Mouse (Mus musculus): Measurements from ENCODE around the gene Poc5. TPM values are rescaled to one million over a fixed set of nuclear protein-coding genes. Genes with fewer than 3 reads are reported as not detected.

Poc5 gene
- total and polyA plus RNA-seq, 3 experiments, result 17.2 to 31.0 (median 21.6) TPM

DNA sequence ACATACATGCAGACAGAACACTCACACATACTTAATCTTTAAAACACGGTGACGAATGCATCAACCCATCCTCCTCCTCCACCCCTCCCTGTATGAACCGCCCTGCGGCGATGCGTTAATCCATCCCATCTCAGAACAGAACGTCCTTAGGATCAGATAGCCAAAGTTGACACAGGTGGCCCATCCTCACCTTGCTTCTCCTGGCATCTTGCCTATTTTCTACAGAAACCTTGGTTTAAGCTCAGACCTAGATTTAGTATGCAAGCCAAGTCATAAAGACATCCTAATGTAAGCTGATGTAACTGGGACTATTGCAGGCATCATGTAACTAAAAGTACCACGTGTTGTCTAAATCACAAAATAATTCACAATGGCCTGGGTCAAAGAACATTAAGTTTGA lies 28.3 kb downstream of the Poc5 start:
- in situ Hi-C loops (cut with MboI; ENCODE audit: low pct_ligation_motif_present, low pct_unique_long_range_greater_than_20kb, low sequenced_read_pairs) (no loop called here), dilution Hi-C loops (cut with MboI; ENCODE audit: extremely low pct_ligation_motif_present, extremely low pct_unique_long_range_greater_than_20kb, low sequenced_read_pairs) (no loop called here)
- H3K36me3 ChIP-seq (replicated peaks in 1 of 2; ENCODE audit: control insufficient read depth in 1 of 2, insufficient read depth in 1 of 2, low read length in 1 of 2), result peaks cover 37 to 80% of the 10 kb centered on the region in 2 experiments
- no peak for DNase-seq (ENCODE audit: extremely low read depth)
- H3K4me2 ChIP-seq (ENCODE audit: insufficient read depth, low read depth, poor library complexity, severe bottlenecking), result no peak overlapping the region
- H3K79me2 ChIP-seq (replicated peaks; ENCODE audit: control insufficient read depth, extremely low read depth, insufficient read depth, poor library complexity, severe bottlenecking), result no peaks in the 10 kb centered on the region
- H3K9ac ChIP-seq (ENCODE audit: insufficient read depth, low read depth), result no peak overlapping the region
- no peak overlapping the region for H3K27ac ChIP-seq (ENCODE audit: insufficient read depth, low read depth)
- H3K4me1 ChIP-seq (ENCODE audit: control insufficient read depth in 1 of 2, insufficient read depth in 2 of 2), result no peaks in the 10 kb centered on the region
- H3K9me3 ChIP-seq (replicated peaks; ENCODE audit: low read length), result no peaks in the 10 kb centered on the region
- H3K4me3 ChIP-seq (replicated peaks in 1 of 3; ENCODE audit: low read depth in 2 of 3, low read length in 2 of 3, poor library complexity in 1 of 3), result no peak overlapping the region
- no peaks in the 10 kb centered on the region for H3K27me3 ChIP-seq (replicated peaks)
- TF ChIP-seq MAX (IDR thresholded peaks at IDR 0.05; ENCODE audit: low read length) (no peak), JUND (conservative IDR thresholded peaks at IDR 0.05; ENCODE audit: low read depth, low read length) (no peak), EP300 (IDR thresholded peaks at IDR 0.05; ENCODE audit: low read length) (no peak), NELFE (IDR thresholded peaks at IDR 0.05; ENCODE audit: low read depth, low read length) (no peak)

DNA sequence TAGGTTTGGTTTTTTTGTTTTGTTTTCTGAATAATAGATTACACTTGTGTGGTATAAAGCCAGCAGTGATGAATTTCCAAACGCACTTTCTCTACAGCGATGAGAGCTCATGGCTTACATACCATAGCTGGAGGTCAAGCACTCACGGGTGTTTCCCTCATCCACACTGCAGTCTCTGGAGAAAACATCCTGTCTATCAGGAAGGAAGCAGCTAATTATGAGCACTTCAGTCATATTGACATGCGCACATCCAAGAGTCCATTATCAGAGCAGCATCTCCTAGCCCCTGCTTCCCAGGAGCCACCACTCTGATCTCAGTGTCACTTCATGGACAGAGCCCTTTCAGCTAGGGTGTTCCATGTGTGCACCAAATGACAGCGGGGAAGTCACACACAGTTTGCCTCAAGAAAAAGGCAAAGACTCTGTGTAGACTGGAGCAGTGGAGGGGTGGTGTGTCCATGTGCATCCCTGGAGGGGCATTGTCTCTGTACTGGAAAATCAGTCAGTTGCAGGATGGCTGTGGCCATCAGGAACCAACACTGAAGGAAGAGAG lies 29.2 kb downstream of the Poc5 start:
- Histone ChIP-seq H3K27ac (ENCODE audit: insufficient read depth, low read depth) (no peak overlapping the region), H3K9me3 (replicated peaks; ENCODE audit: low read length) (no peaks in the 10 kb centered on the region), H3K79me2 (replicated peaks; ENCODE audit: control insufficient read depth, extremely low read depth, insufficient read depth, poor library complexity, severe bottlenecking) (no peaks in the 10 kb centered on the region), H3K27me3 (replicated peaks) (no peaks in the 10 kb centered on the region), H3K4me2 (ENCODE audit: insufficient read depth, low read depth, poor library complexity, severe bottlenecking) (no peak overlapping the region), H3K4me3 (replicated peaks in 1 of 3; ENCODE audit: low read depth in 2 of 3, low read length in 2 of 3, poor library complexity in 1 of 3) (no peak overlapping the region), H3K4me1 (ENCODE audit: control insufficient read depth in 1 of 2, insufficient read depth in 2 of 2) (no peaks in the 10 kb centered on the region), H3K9ac (ENCODE audit: insufficient read depth, low read depth) (no peak overlapping the region), H3K36me3 (replicated peaks in 1 of 2; ENCODE audit: control insufficient read depth in 1 of 2, insufficient read depth in 1 of 2, low read length in 1 of 2) (peaks cover 33 to 74% of the 10 kb centered on the region in 2 experiments)
- DNase-seq (ENCODE audit: extremely low read depth), result no peak
- TF ChIP-seq JUND (conservative IDR thresholded peaks at IDR 0.05; ENCODE audit: low read depth, low read length) (no peak), ZC3H11A (IDR thresholded peaks at IDR 0.05; ENCODE audit: low read depth, low read length) (no peak), ETS1 (conservative IDR thresholded peaks at IDR 0.05; ENCODE audit: low read depth, low read length) (no peak), IRF4 (IDR thresholded peaks at IDR 0.05; ENCODE audit: low read depth, low read length) (no peak), BHLHE40 (IDR thresholded peaks at IDR 0.05; ENCODE audit: low read depth, low read length) (no peak), MXI1 (IDR thresholded peaks at IDR 0.05; ENCODE audit: low read depth, low read length) (no peak), TBP (conservative IDR thresholded peaks at IDR 0.05; ENCODE audit: low read depth, low read length) (no peak), MAX (IDR thresholded peaks at IDR 0.05; ENCODE audit: low read length) (no peak), NELFE (IDR thresholded peaks at IDR 0.05; ENCODE audit: low read depth, low read length) (no peak)
- dilution Hi-C loops (cut with MboI; ENCODE audit: extremely low pct_ligation_motif_present, extremely low pct_unique_long_range_greater_than_20kb, low sequenced_read_pairs), result no loop called here
- in situ Hi-C loops (cut with MboI; ENCODE audit: low pct_ligation_motif_present, low pct_unique_long_range_greater_than_20kb, low sequenced_read_pairs), result no loop called here

DNA sequence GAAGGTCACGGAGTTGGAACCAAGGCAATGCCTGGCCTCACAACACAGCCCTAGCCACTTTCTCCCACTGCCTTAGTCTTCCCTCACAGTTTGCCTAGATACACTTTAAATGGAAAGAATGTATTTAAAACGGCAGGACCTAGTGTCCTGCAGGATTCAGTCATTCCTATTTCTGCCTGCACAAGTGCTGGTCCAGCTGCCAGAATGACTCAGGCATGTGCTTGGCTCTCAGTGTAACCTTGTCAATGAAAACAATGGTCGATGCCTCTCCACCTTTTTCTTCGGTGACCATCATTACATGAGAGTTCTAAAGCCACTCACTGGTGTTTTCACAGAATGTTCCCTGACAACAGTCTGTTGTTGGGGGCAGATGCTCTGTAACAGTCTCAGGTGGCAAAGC lies 30.4 kb downstream of the Poc5 start:
- H3K9me3 ChIP-seq (replicated peaks; ENCODE audit: low read length), result no peaks in the 10 kb centered on the region
- DNase-seq (ENCODE audit: extremely low read depth), result no peak
- peaks cover 33 to 65% of the 10 kb centered on the region in 2 experiments for H3K36me3 ChIP-seq (replicated peaks in 1 of 2; ENCODE audit: control insufficient read depth in 1 of 2, insufficient read depth in 1 of 2, low read length in 1 of 2)
- dilution Hi-C loops (cut with MboI; ENCODE audit: extremely low pct_ligation_motif_present, extremely low pct_unique_long_range_greater_than_20kb, low sequenced_read_pairs) (no loop called here), in situ Hi-C loops (cut with MboI; ENCODE audit: low pct_ligation_motif_present, low pct_unique_long_range_greater_than_20kb, low sequenced_read_pairs) (no loop called here)
- TF ChIP-seq KAT2A (IDR thresholded peaks at IDR 0.05; ENCODE audit: insufficient replicate concordance, low read length), result no peak
- no peak for TF ChIP-seq ZC3H11A (IDR thresholded peaks at IDR 0.05; ENCODE audit: low read depth, low read length)
- TF ChIP-seq JUN (IDR thresholded peaks at IDR 0.05; ENCODE audit: insufficient read depth, low read depth, low read length), result no peak
- TF ChIP-seq MAX (IDR thresholded peaks at IDR 0.05; ENCODE audit: low read length), result no peak
- TF ChIP-seq ZNF384 (IDR thresholded peaks at IDR 0.05; ENCODE audit: low read depth, low read length), result no peak
- H3K27me3 ChIP-seq (replicated peaks), result no peaks in the 10 kb centered on the region
- H3K9ac ChIP-seq (ENCODE audit: insufficient read depth, low read depth), result no peak overlapping the region
- H3K4me1 ChIP-seq (ENCODE audit: control insufficient read depth in 1 of 2, insufficient read depth in 2 of 2), result no peaks in the 10 kb centered on the region
- H3K4me3 ChIP-seq (replicated peaks in 1 of 3; ENCODE audit: low read depth in 2 of 3, low read length in 2 of 3, poor library complexity in 1 of 3), result no peak overlapping the region
- no peaks in the 10 kb centered on the region for H3K79me2 ChIP-seq (replicated peaks; ENCODE audit: control insufficient read depth, extremely low read depth, insufficient read depth, poor library complexity, severe bottlenecking)
- no peak overlapping the region for H3K27ac ChIP-seq (ENCODE audit: insufficient read depth, low read depth)
- no peak overlapping the region for H3K4me2 ChIP-seq (ENCODE audit: insufficient read depth, low read depth, poor library complexity, severe bottlenecking)
